Mouse (Mus musculus): Measurements from ENCODE around the gene Nubp1. TPM values are rescaled to one million over a fixed set of nuclear protein-coding genes. Genes with fewer than 3 reads are reported as not detected.
A peak's percentile ranks its signal among the peaks of the same experiment; 100 is the strongest.

Gene Nubp1
- polyA plus RNA-seq, 1 experiment from 2014 or later, result 23.9 TPM

GRCm38 (mm10) chr16:10451906-10452305, 40.2 kb downstream of the Nubp1 start:
- Histone ChIP-seq H3K36me3 (ENCODE audit: control insufficient read depth, insufficient read depth) (no peaks in the 10 kb centered on the region), H3K9ac (ENCODE audit: low read depth, low read length) (no peak overlapping the region), H3K4me3 (ENCODE audit: low read depth, low read length) (no peak overlapping the region), H3K4me1 (ENCODE audit: control insufficient read depth, low read depth, low read length) (peaks cover 5% of the 10 kb centered on the region), H3K27me3 (ENCODE audit: control insufficient read depth, insufficient read depth, low read depth, low read length) (no peaks in the 10 kb centered on the region), H3K27ac (ENCODE audit: low read length) (no peak overlapping the region), H3K9me3 (replicated peaks; ENCODE audit: control insufficient read depth, low read length) (no peaks in the 10 kb centered on the region), H3K4me2 (ENCODE audit: low read depth, low read length) (no peak overlapping the region)
- no peak for ATAC-seq (ENCODE audit: low read depth)
- WGBS (ENCODE audit: insufficient replicate concordance), result 45% methylated on average over 2 of the region's 2 CpGs

- no peaks in the 10 kb centered on the region for H3K27me3 ChIP-seq (ENCODE audit: control insufficient read depth, insufficient read depth, low read depth, low read length)
- H3K4me1 ChIP-seq (ENCODE audit: control insufficient read depth, low read depth, low read length), result peaks cover 5% of the 10 kb centered on the region
- no peak for ATAC-seq (ENCODE audit: low read depth)
- H3K36me3 ChIP-seq (ENCODE audit: control insufficient read depth, insufficient read depth), result no peaks in the 10 kb centered on the region
- H3K9me3 ChIP-seq (replicated peaks; ENCODE audit: control insufficient read depth, low read length), result no peaks in the 10 kb centered on the region
- H3K27ac ChIP-seq (ENCODE audit: low read length), result no peak overlapping the region
- H3K4me3 ChIP-seq (ENCODE audit: low read depth, low read length), result no peak overlapping the region
- WGBS (ENCODE audit: insufficient replicate concordance), result 59% methylated on average over 8 of the region's 8 CpGs
- H3K9ac ChIP-seq (ENCODE audit: low read depth, low read length), result no peak overlapping the region
- H3K4me2 ChIP-seq (ENCODE audit: low read depth, low read length), result no peak overlapping the region
Observed at GRCm38 (mm10) chr16:10452445-10452896, 40.7 kb downstream of the Nubp1 start.

GRCm38 (mm10) chr16:10453872-10454582, 42.3 kb downstream of the Nubp1 start:
- Histone ChIP-seq H3K36me3 (ENCODE audit: control insufficient read depth, insufficient read depth) (no peaks in the 10 kb centered on the region), H3K9ac (ENCODE audit: low read depth, low read length) (no peak overlapping the region), H3K27me3 (ENCODE audit: control insufficient read depth, insufficient read depth, low read depth, low read length) (no peaks in the 10 kb centered on the region), H3K4me3 (ENCODE audit: low read depth, low read length) (no peak overlapping the region), H3K27ac (ENCODE audit: low read length) (no peak overlapping the region), H3K9me3 (replicated peaks; ENCODE audit: control insufficient read depth, low read length) (no peaks in the 10 kb centered on the region), H3K4me2 (ENCODE audit: low read depth, low read length) (no peak overlapping the region), H3K4me1 (ENCODE audit: control insufficient read depth, low read depth, low read length) (peaks cover 5% of the 10 kb centered on the region)
- WGBS (ENCODE audit: insufficient replicate concordance), result 50% methylated on average over 6 of the region's 6 CpGs
- ATAC-seq (ENCODE audit: low read depth), result no peak

GRCm38 (mm10) chr16:10454583-10454974, 42.8 kb downstream of the Nubp1 start:
- Histone ChIP-seq H3K36me3 (ENCODE audit: control insufficient read depth, insufficient read depth) (no peaks in the 10 kb centered on the region), H3K9ac (ENCODE audit: low read depth, low read length) (no peak overlapping the region), H3K4me3 (ENCODE audit: low read depth, low read length) (no peak overlapping the region), H3K9me3 (replicated peaks; ENCODE audit: control insufficient read depth, low read length) (no peaks in the 10 kb centered on the region), H3K27ac (ENCODE audit: low read length) (no peak overlapping the region), H3K4me1 (ENCODE audit: control insufficient read depth, low read depth, low read length) (peaks cover 5% of the 10 kb centered on the region), H3K4me2 (ENCODE audit: low read depth, low read length) (no peak overlapping the region), H3K27me3 (ENCODE audit: control insufficient read depth, insufficient read depth, low read depth, low read length) (no peaks in the 10 kb centered on the region)
- WGBS (ENCODE audit: insufficient replicate concordance), result 33% methylated on average over 3 of the region's 3 CpGs
- ATAC-seq (ENCODE audit: low read depth), result no peak

GRCm38 (mm10) chr16:10460188-10460587, 48.4 kb downstream of the Nubp1 start:
- no peaks in the 10 kb centered on the region for H3K4me1 ChIP-seq (ENCODE audit: control insufficient read depth, low read depth, low read length)
- no peaks in the 10 kb centered on the region for H3K27me3 ChIP-seq (ENCODE audit: control insufficient read depth, insufficient read depth, low read depth, low read length)
- H3K4me2 ChIP-seq (ENCODE audit: low read depth, low read length), result no peak overlapping the region
- no peak for ATAC-seq (ENCODE audit: low read depth)
- H3K4me3 ChIP-seq (ENCODE audit: low read depth, low read length), result no peak overlapping the region
- no peak overlapping the region for H3K9ac ChIP-seq (ENCODE audit: low read depth, low read length)
- 44% methylated on average over 2 of the region's 2 CpGs for WGBS (ENCODE audit: insufficient replicate concordance)
- H3K27ac ChIP-seq (ENCODE audit: low read length), result no peak overlapping the region
- no peaks in the 10 kb centered on the region for H3K9me3 ChIP-seq (replicated peaks; ENCODE audit: control insufficient read depth, low read length)
- no peaks in the 10 kb centered on the region for H3K36me3 ChIP-seq (ENCODE audit: control insufficient read depth, insufficient read depth)

- Histone ChIP-seq H3K9me3 (replicated peaks; ENCODE audit: control insufficient read depth, low read length) (no peaks in the 10 kb centered on the region), H3K4me1 (ENCODE audit: control insufficient read depth, low read depth, low read length) (no peaks in the 10 kb centered on the region), H3K27ac (ENCODE audit: low read length) (no peak overlapping the region), H3K4me3 (ENCODE audit: low read depth, low read length) (no peak overlapping the region), H3K36me3 (ENCODE audit: control insufficient read depth, insufficient read depth) (no peaks in the 10 kb centered on the region), H3K27me3 (ENCODE audit: control insufficient read depth, insufficient read depth, low read depth, low read length) (no peaks in the 10 kb centered on the region), H3K9ac (ENCODE audit: low read depth, low read length) (no peak overlapping the region), H3K4me2 (ENCODE audit: low read depth, low read length) (no peak overlapping the region)
- ATAC-seq (ENCODE audit: low read depth), result no peak
- WGBS (ENCODE audit: insufficient replicate concordance), result 42% methylated on average over 2 of the region's 2 CpGs
Observed at GRCm38 (mm10) chr16:10461178-10461577, 49.4 kb downstream of the Nubp1 start.

- peak; percentile 30; the same call in 1 of the 2 replicates for ATAC-seq (ENCODE audit: low read depth)
- Histone ChIP-seq H3K4me2 (ENCODE audit: low read depth, low read length) (no peak overlapping the region), H3K36me3 (ENCODE audit: control insufficient read depth, insufficient read depth) (no peaks in the 10 kb centered on the region), H3K9me3 (replicated peaks; ENCODE audit: control insufficient read depth, low read length) (no peaks in the 10 kb centered on the region), H3K4me3 (ENCODE audit: low read depth, low read length) (no peak overlapping the region), H3K9ac (ENCODE audit: low read depth, low read length) (no peak overlapping the region), H3K27ac (ENCODE audit: low read length) (no peak overlapping the region), H3K27me3 (ENCODE audit: control insufficient read depth, insufficient read depth, low read depth, low read length) (no peaks in the 10 kb centered on the region), H3K4me1 (ENCODE audit: control insufficient read depth, low read depth, low read length) (no peaks in the 10 kb centered on the region)
- WGBS (ENCODE audit: insufficient replicate concordance), result 22% methylated on average over 4 of the region's 4 CpGs
Observed at GRCm38 (mm10) chr16:10465011-10465681, 53.4 kb downstream of the Nubp1 start.

GRCm38 (mm10) chr16:10467391-10468107, 55.8 kb downstream of the Nubp1 start:
- no peaks in the 10 kb centered on the region for H3K9me3 ChIP-seq (replicated peaks; ENCODE audit: control insufficient read depth, low read length)
- WGBS (ENCODE audit: insufficient replicate concordance), result 47% methylated on average over 11 of the region's 11 CpGs
- no peak for ATAC-seq (ENCODE audit: low read depth)
- H3K27me3 ChIP-seq (ENCODE audit: control insufficient read depth, insufficient read depth, low read depth, low read length), result no peaks in the 10 kb centered on the region
- no peak overlapping the region for H3K4me2 ChIP-seq (ENCODE audit: low read depth, low read length)
- H3K36me3 ChIP-seq (ENCODE audit: control insufficient read depth, insufficient read depth), result no peaks in the 10 kb centered on the region
- H3K9ac ChIP-seq (ENCODE audit: low read depth, low read length), result no peak overlapping the region
- no peak overlapping the region for H3K4me3 ChIP-seq (ENCODE audit: low read depth, low read length)
- H3K4me1 ChIP-seq (ENCODE audit: control insufficient read depth, low read depth, low read length), result no peaks in the 10 kb centered on the region
- H3K27ac ChIP-seq (ENCODE audit: low read length), result no peak overlapping the region

GRCm38 (mm10) chr16:10468201-10468600, 56.5 kb downstream of the Nubp1 start:
- no peaks in the 10 kb centered on the region for H3K36me3 ChIP-seq (ENCODE audit: control insufficient read depth, insufficient read depth)
- H3K9ac ChIP-seq (ENCODE audit: low read depth, low read length), result no peak overlapping the region
- no peaks in the 10 kb centered on the region for H3K9me3 ChIP-seq (replicated peaks; ENCODE audit: control insufficient read depth, low read length)
- no peak overlapping the region for H3K4me3 ChIP-seq (ENCODE audit: low read depth, low read length)
- no peak overlapping the region for H3K4me2 ChIP-seq (ENCODE audit: low read depth, low read length)
- H3K27ac ChIP-seq (ENCODE audit: low read length), result no peak overlapping the region
- H3K27me3 ChIP-seq (ENCODE audit: control insufficient read depth, insufficient read depth, low read depth, low read length), result no peaks in the 10 kb centered on the region
- 72% methylated on average over 1 of the region's 1 CpGs for WGBS (ENCODE audit: insufficient replicate concordance)
- H3K4me1 ChIP-seq (ENCODE audit: control insufficient read depth, low read depth, low read length), result no peaks in the 10 kb centered on the region
- no peak for ATAC-seq (ENCODE audit: low read depth)

Data from liver, embryonic 16.5 days (tissue).